Mouse (Mus musculus) MEL (cell line): ENCODE measurements around the gene Fyb.

ENCODE experiments used
- CHD2 ChIP-seq: IDR thresholded peaks from 2 replicates; pipeline ENCODE4 v1.6.1; 2011; ENCODE audit warnings: low read length, improper control_type of control experiment
- CTCF ChIP-seq, 3 experiments: IDR thresholded peaks in 2 of 3; conservative IDR thresholded peaks in 1 of 3; 2 replicates each; pipeline ENCODE4 v1.5.1; 2011 to 2012; ENCODE audit warnings: low read length in 3 of 3, low read depth in 2 of 3, mild to moderate bottlenecking in 2 of 3, improper control_type of control experiment in 1 of 3, inconsistent platforms in 1 of 3, mixed read lengths in 1 of 3, moderate library complexity in 1 of 3; ENCODE audit not compliant: control insufficient read depth in 1 of 3, insufficient read depth in 1 of 3, poor library complexity in 1 of 3, severe bottlenecking in 1 of 3
- EP300 ChIP-seq, 2 experiments: IDR thresholded peaks; 2 replicates each; pipeline ENCODE4 v1.6.1; 2011; ENCODE audit warnings: improper control_type of control experiment in 2 of 2, low read length in 2 of 2, low read depth in 1 of 2, mild to moderate bottlenecking in 1 of 2
- GATA1 ChIP-seq: IDR thresholded peaks from 2 replicates; pipeline ENCODE4 v1.6.1; 2011; ENCODE audit warnings: low read depth, low read length, improper control_type of control experiment
- NRF1 ChIP-seq: IDR thresholded peaks from 2 replicates; pipeline ENCODE4 v1.6.1; 2014; ENCODE audit warnings: low read depth, mild to moderate bottlenecking, inconsistent platforms, low read length, improper control_type of control experiment, moderate library complexity; ENCODE audit not compliant: poor library complexity, insufficient read depth, severe bottlenecking
- TAL1 ChIP-seq: IDR thresholded peaks from 2 replicates; pipeline ENCODE4 v1.6.1; 2012; ENCODE audit warnings: mild to moderate bottlenecking, inconsistent platforms, low read length, moderate library complexity, mixed read lengths
- TBP ChIP-seq: IDR thresholded peaks from 2 replicates; pipeline ENCODE4 v1.8.0; 2011; ENCODE audit warnings: low read depth, low read length, improper control_type of control experiment

- TF ChIP-seq NRF1 (no peak), TBP (no peak), TAL1 (no peak), EP300 (IDR thresholded peaks at IDR 0.05; ENCODE audit: low read depth in 1 of 2, low read length in 2 of 2) (no peak), GATA1 (no peak), CTCF (IDR thresholded peaks at IDR 0.05 in 2 of 3, conservative IDR thresholded peaks at IDR 0.05 in 1 of 3; ENCODE audit: control insufficient read depth in 1 of 3, insufficient read depth in 1 of 3, low read depth in 2 of 3, low read length in 3 of 3, poor library complexity in 1 of 3, severe bottlenecking in 1 of 3) (no peak), CHD2 (no peak)
These were observed 141.3 kb downstream of the Fyb start for GRCm38 (mm10) chr15:6663991-6664390.
